Mouse (Mus musculus): ENCODE results near the gene Tas2r131.

DNA sequence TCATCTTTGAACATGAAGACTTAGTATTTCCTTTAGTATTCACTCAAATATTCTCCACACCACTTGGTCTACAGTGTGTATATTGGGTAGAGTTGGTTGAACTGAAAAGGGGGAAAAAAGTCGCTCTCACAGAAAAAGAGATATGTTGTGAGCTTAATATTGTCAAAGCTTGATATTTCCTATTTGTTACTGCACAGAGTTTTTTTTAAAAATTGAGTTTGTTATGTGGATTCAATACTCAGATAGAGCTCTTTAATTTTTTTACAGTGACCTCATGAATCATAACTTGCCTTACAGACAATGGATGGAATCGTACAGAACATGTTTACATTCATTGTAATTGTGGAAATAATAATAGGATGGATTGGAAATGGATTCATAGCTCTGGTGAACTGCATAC is 6.9 kb downstream of the Tas2r131 start, which contains the start of gene Tas2r129:
- TF ChIP-seq POLR2A (IDR thresholded peaks at IDR 0.05; ENCODE audit: borderline replicate concordance, low read depth, low read length) = no peak
- TF ChIP-seq CTCF (IDR thresholded peaks at IDR 0.05; ENCODE audit: low read depth, low read length) = no peak
